Mouse (Mus musculus): Measurements from ENCODE around the gene Pramef12.
"Not testable (repeated sequence)": the region's sequence is repeated elsewhere in the genome, so short reads cannot be mapped to it uniquely, and the experiment has no call there.

Gene Pramef12

DNA sequence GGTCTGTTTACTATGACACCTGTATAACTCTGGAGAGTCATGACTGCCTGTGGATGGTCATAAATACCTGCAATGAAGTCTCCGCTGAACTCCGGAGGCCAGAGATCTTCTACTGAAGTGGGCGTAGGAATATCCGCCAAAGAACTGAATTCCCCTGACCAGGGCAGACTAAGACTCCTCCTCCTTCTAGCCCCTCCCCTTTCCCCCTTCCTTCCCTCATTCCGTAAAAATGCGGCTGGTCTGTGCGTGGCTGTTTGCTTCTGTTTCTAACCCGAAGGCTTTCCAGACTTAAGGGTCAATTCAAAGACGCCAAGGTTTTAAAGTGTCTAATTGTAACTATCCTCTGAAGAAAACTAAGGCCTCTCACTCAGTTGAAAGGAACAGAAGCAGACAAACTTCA lies at the start of gene Pramef12:
Gene Pramef12 (minus strand): TSS at position 175 of the 400 bp plus-strand sequence.
- DNase-seq (ENCODE audit: low spot score) = no peak

DNA sequence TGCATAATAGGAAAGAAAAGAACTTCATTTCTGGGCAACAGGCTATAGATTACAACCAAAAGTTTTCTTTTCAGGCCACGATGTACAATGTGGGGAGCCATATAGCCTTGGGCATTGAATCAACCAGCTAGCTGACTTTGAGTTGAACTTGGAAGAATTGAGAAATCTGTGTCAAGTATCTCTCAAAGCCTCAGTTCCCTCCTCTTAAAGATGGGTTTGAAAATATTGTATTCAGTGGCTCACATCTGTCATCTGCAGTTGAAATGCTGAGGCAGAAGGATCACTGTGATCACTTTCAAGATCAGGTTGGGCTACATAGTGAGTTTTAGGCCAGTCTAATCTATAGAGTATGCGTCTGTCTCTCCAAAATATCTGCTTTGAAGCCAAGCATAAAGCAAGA lies 45.0 kb upstream of the Pramef12 start, which contains the start of gene Gm9944:
Gene Gm9944 (minus strand): TSS at position 101 of the 400 bp plus-strand sequence.
- no peak for DNase-seq (ENCODE audit: low spot score)

DNA sequence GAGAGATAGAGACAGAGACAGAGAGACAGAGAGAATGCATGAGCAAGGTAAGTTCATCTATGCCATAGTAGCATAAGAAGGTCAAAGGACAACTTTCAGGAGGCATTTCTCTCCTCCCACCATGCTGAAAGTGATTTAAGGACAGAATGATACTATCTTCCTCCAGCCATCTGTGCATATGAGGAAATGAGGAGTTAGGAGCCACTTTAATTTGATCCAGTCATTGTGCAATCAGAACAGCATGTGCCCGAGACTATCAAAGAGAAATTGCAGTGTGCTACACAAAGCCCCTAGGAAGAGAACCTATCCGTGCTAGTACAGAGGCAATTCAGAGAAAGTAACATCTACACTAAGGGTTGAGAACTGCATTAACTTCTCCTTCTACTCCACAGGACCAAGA lies 40.3 kb upstream of the Pramef12 start:
- no peak for DNase-seq (ENCODE audit: low spot score)

DNA sequence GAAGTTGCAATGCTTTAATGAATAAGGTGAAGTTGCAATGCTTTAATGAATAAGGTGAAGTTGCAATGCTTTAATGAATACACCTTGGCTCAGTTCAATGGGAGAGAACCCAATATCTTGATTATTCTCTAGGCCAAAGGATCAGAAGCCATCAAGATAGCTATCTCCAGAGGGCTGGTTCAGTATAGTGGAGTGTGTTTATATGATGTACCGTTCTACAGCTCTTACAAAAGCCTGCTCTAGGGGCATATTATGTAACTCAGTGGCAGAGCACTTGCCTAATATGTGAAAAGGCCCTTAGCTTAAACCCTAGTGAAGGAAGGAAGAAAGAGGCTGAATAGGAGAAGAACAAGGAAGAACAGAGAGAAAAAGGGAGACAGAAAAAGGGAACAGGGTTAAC lies 33.3 kb upstream of the Pramef12 start:
- DNase-seq (ENCODE audit: low spot score) = no peak

DNA sequence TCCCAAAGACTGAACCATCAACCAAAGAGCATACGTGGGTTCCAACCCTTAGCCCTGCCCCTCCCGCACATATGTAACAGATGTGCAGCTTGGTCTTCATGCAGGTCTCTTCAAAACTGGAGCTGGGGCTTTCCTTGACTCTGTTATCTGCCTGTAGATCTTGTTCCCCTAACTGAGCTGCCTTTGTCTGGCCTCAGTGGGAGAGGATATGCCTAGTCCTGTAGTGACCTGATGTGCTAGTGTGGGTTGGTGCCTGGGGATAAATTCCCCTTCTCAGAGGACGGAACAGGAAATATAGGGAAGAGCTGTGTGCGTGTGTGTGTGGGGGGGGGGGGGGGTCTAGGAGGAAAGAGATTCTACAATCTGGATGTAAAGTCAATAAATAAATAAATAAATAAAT lies 32.8 kb upstream of the Pramef12 start:
- DNase-seq (ENCODE audit: low spot score) = no peak

DNA sequence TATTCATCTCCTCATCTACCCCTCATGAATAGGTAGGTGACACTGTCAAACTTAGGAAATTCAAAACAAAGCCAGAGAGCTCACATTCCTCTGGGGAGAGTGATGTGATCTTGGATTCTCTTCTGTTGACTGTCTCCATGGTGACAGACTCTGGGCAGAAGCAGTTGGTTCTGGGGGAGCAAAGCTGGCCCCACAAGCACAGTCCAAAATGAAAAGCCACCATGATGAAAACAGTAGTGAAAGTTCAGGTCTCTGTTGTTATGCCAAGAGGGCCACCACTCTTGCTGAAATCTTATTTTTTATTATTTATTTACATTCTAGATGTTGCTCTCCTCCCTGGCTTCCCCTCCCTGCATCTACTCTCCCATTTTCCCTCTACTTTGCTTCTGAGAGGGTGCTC lies 30.4 kb upstream of the Pramef12 start, which contains the start of gene 1700012P22Rik:
Gene 1700012P22Rik (minus strand): TSS at position 101 of the 400 bp plus-strand sequence.
- no peak for DNase-seq (ENCODE audit: low spot score)

DNA sequence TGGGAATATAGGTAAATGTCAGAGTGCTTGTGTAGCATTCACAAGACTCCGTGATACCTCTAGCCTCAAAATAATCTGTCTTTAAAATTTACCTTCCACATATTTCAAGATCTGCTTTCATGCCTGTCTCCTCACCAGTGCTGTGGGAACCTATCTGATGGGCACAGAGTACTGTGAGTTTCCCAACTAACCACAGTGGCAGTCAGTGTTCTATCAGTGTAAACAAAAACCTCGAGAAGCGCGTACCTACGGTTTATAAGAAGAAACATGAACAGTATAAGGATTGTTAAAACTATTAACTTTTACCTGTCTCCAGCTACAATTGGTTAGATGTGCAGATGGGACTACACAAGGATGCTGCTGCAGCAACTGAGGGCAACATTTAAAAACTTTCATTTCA lies 25.0 kb upstream of the Pramef12 start:
- no peak for DNase-seq (ENCODE audit: low spot score)

DNA sequence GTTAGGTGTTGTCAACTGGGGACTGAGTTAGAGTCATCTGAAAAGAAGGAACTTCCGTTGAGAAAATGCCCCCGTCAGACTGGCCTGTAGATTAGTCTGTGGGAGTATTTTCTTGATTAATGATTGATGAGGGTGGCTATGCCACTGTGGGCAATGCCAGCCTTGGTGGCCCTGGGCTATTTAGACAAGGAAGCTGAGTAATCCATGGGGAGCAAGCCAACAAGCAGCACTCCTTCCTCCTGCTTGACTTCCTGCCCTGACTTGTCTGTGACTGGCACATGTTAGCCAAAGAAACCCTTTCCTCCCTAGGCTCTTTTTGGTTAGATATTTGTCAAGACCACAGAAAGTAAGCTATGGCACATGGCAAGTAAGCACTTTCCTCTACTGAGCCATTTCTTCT lies 22.5 kb upstream of the Pramef12 start:
- DNase-seq (ENCODE audit: low spot score) = no peak

DNA sequence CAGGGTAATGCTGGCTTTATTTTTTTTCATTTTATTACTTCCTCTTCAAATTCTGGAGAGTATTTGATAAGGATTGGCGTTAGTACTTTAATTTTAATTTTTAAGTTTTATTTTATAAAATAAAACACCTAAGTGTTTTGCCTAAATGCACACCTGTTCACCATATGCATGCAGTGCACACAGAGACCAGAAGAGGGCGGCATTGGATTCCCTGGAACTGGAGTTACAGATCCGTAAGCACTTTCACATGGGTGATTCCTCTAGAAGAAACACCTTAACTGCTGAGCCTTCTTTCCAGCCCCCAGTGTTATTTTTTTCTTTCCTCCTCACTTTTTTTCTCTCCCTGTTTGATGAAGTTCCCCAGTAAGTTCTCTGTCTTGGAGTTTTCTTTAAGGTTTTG lies 20.6 kb upstream of the Pramef12 start:
- DNase-seq (ENCODE audit: low spot score) = no peak

DNA sequence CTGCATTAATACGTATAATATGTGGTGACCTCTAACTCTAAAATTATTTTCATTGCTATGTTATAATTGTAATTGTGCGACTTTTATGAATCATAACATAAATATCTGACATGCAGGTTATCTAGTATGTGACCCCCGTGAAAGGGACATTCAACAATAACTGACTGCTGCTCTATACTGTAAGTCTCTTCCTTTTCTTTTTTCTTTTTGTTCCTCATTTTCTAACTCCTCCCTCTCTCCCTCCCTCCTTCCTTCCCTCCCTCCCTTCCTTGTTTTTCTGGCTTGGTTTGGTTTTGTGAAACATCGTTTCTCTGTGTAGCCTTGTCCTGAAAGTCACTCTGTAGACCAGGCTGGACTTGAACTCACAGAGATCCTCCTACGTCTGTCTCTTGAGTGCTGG lies 16.3 kb upstream of the Pramef12 start:
- DNase-seq (ENCODE audit: low spot score) = no peak

DNA sequence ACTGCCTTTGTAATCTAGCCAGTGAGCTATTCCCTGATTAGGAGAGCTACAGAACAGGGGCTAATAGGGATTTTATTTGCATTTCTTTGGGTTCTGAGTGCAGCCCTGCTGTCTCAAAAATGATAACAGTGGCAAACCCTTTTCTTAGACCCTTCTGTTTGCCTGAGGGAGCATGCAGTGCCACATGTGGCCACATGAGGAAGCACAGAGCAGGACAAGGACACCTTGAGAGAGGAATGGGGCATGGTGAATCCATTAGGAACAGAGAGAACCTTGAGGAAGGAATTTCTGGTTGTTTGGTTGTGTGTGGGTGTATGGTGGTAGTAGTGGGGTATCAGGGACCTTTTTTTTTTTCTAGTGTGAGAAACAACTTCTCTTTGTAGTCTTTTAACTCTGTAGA lies 12.4 kb upstream of the Pramef12 start:
- DNase-seq (ENCODE audit: low spot score) = no peak

DNA sequence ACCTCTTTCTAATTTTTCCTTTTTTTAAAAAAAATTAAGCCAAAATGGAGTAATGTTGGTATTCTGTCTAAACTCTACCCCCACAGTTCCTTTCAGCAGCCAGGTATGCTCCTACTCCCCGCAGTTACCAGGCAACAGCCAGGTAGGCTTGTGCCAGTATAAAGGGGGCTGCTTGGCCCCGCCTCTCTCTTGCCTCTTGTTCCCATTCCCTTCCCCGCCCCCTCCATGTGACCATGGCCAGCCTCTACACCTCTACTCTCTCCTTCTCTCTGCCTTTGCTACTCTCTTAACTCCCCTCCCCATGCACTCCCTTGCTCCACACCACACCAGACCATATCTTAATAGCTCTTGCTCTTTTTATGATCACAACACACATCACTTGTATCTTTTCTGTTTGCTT lies 2.0 kb downstream of the Pramef12 start:
- DNase-seq (ENCODE audit: low spot score) = no peak

DNA sequence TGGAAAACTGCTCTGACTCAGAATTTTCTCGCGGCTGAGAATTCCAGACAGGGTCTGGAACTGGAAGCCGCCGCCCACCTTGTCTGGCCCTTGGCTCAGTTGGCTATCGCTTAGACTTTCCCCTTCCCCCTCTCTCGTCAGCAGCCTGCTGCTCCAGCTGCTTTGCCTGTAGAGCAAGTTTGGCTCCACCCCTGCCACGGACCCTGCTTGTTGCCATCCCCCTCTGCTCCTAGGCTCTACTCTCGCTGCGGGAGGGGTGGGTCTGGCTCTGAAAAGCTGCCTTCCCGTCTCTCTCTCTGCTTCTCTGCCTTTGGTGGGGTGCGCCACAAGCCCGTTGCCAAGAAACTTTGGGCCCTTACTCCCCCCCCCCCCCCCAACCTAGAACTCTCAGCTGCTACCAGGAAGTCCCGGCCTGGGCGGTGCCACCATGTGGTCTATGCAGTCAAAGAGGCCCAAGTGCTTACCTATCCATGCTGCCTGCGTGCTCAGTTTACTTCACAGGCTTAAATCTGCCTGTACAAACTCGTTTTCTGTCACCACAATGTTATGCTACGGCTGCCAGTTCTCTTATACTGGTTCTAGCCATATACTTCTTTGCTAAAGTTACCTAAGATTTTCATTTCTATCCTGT lies 3.7 kb downstream of the Pramef12 start:
- no peak for DNase-seq (ENCODE audit: low spot score)

DNA sequence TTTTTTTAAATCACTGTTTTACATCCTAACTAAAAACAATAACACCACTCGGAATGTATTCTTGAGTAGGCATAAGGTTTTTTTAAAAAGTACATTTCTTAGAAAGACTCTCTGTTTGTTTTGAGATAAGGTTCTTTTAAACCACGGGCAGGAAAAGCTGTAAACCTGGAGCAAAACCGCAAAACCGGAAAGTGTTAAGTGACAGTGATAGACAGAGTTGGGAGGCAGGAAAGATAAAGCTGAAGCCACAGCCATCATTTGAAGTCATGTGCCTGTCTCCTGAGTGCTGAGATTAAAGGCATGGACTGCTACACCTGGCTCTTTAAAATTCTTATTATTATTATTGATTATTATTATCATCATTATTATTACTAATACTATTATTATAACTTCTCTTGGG lies 5.6 kb downstream of the Pramef12 start:
- DNase-seq (ENCODE audit: low spot score) = no peak

DNA sequence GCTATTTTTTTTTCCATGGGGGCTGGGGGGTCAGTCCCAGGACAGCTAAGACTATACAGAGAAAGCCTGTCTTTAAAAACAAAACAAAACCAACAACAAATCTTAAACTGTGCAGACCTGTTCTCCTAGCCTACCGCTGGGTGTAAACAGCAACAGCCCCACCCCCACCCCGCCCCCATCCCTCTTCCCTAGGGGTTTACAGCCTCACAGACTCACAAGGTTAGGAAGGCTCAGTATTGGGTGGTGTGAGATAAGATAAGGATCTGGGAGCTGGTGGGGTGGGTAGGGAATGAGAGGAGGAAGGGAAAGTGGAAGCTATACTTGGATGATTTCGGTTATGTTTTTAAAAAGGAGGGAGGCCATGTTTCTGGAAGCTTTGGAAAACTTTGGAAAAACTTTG lies 11.9 kb downstream of the Pramef12 start:
- no peak for DNase-seq (ENCODE audit: low spot score)

DNA sequence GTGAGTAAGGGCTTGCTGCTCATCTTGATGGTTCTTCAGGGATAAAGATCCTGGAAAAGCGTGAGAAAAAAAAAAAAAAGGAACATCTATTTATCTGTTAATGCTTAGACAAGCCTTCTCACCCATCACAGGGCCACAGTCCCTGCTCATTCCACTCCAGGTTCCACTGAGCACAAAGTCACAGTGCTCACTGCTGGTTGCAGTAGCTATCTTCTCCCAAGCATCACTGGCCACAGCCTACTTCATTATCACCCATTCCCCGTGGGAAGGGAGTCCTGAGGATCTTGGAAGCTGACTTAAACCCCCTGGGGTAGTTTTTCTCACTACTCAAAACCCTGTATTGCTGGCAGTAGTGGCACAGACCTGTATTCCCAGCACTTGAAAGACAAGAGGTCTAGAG lies 30.4 kb downstream of the Pramef12 start, which contains the start of gene Pramef20:
Gene Pramef20 (minus strand): TSS at position 23 of the 400 bp plus-strand sequence.
- no peak for DNase-seq (ENCODE audit: low spot score)

DNA sequence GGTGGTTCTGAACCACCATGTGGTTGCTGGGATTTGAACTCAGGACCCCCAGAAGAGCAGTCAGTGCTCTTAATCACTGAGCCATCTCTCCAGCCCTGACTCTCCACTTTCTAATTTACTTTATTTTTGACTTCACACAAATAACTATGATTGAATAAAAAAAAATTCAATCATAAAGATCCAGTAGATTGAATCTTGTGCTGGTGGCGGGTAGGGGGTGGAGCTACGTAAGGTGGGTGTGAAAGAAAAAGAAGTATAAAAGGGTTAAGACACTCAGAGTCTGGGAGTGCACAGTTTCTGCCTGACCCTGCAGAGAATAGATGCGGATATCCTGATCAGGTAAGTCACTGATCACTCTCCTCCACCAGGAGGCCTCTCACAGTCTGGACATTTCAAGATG lies 50.6 kb downstream of the Pramef12 start, which contains the start of gene Gm13119:
Gene Gm13119 (plus strand): TSS at position 301 of the 400 bp plus-strand sequence.
- not testable (repeated sequence) for DNase-seq (ENCODE audit: low spot score)
